Mouse (Mus musculus) stomach, embryonic 16.5 days (tissue): ENCODE measurements around the gene Nxph4. TPM values are rescaled to one million over a fixed set of nuclear protein-coding genes. Genes with fewer than 3 reads are reported as not detected.

ENCODE experiments used
- ATAC-seq: fragments of 200-750 bp; cut with Nextera tagmentation; 2 replicates; pipeline ENCODE4 v1.8.0; 2017; ENCODE audit warnings: moderate number of reproducible peaks, moderate TSS enrichment; ENCODE audit not compliant: insufficient read depth, low FRiP score
- H3K27ac ChIP-seq: fragments of 300-500 bp; sonication (generic); 2 replicates; pipeline ENCODE4 v1.5.1; 2014; ENCODE audit warnings: low read length
- H3K27me3 ChIP-seq: fragments of 300-500 bp; sonication (generic); 2 replicates; pipeline ENCODE4 v1.6.1; 2014; ENCODE audit warnings: low read length, control low read depth, mixed read lengths; ENCODE audit not compliant: control insufficient read depth, insufficient read depth
- H3K36me3 ChIP-seq: fragments of 300-500 bp; sonication (generic); 2 replicates; pipeline ENCODE4 v1.6.1; 2014; ENCODE audit warnings: low read length; ENCODE audit not compliant: control insufficient read depth, insufficient read depth
- H3K4me1 ChIP-seq: fragments of 300-500 bp; sonication (generic); 2 replicates; pipeline ENCODE4 v1.6.1; 2014; ENCODE audit warnings: low read length, control low read depth, mixed read lengths; ENCODE audit not compliant: control insufficient read depth, insufficient read depth
- H3K4me2 ChIP-seq: fragments of 300-500 bp; sonication (generic); 2 replicates; pipeline ENCODE4 v1.6.1; 2014; ENCODE audit warnings: low read depth, low read length, mixed read lengths
- H3K4me3 ChIP-seq: fragments of 300-500 bp; sonication (generic); replicated peaks from 2 replicates; pipeline ENCODE4 v1.5.1; 2014; ENCODE audit warnings: mild to moderate bottlenecking, low read length
- H3K9ac ChIP-seq: fragments of 300-500 bp; sonication (generic); 2 replicates; pipeline ENCODE4 v1.6.1; 2014; ENCODE audit warnings: low read length
- H3K9me3 ChIP-seq: fragments of 300-500 bp; sonication (generic); replicated peaks from 2 replicates; pipeline ENCODE4 v1.6.1; 2016; ENCODE audit warnings: low read length, control low read depth; ENCODE audit not compliant: control insufficient read depth
- WGBS: fragments of 180-500 bp; shearing (Covaris S2); extraction: QIAGEN DNeasy Blood & Tissue Kit; methylation state at CpG from one replicate; pipeline ENCODE4 v1.1.7; 2014; 5-methylcytosine and 5-hydroxymethylcytosine counted together
- polyA plus RNA-seq: library from polyadenylated mRNA; unstranded; fragments of >200 nt; fragmentation: Nextera tagmentation; extraction: Ambion mirVana; gene quantifications from 2 replicates; pipeline ENCODE4 v1.2.1, GENCODE M21; 2015

The Nxph4 gene
- polyA plus RNA-seq, 1 experiment from 2014 or later = 4.6 TPM

DNA sequence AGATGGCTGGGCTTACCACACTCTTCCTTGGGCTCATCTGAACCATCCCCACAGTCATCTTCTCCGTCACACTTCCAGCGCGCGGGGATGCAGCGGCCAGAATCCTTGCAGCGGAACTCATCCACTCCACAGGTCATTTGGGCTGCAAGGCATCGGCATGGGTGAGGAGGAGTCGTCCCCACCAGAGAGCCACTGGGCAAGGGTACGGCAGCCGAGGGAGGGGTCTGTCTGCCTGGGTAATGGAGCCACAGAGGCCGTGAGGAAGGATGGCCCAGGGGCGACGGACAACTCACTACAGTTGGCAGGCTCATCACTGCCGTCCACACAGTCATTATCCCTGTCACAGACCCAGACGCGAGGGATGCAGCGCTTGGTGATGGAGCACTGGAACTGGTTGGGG, 15.5 kb upstream of the Nxph4 start:
- H3K4me2 ChIP-seq = no peak overlapping the region
- WGBS = 85% methylated on average over 17 of the region's 17 CpGs
- no peaks in the 10 kb centered on the region for H3K4me1 ChIP-seq
- no peak overlapping the region for H3K4me3 ChIP-seq
- no peak overlapping the region for H3K27ac ChIP-seq
- H3K36me3 ChIP-seq = peaks cover 33% of the 10 kb centered on the region
- no peaks in the 10 kb centered on the region for H3K27me3 ChIP-seq
- ATAC-seq = no peak
- H3K9me3 ChIP-seq = no peaks in the 10 kb centered on the region
- H3K9ac ChIP-seq = no peak overlapping the region

DNA sequence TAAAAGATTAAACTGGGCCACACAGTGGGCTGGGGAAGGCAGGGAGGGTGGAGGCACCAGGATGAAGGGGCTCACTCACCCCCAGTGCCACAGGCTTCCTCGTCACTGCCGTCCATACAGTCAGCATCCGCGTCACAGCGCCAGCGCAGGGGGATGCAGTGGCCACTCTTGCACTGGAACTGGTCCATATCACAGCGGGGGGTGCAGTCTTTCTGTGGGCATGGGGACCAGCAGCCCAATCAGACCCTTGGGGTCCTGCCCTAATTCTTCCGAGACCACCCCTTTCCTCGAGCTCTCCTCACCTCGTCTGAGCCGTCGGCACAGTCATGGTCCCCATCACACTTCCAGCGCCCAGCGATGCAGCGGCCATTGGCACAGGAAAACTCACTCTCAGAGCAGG, 13.9 kb upstream of the Nxph4 start:
- H3K9me3 ChIP-seq = no peaks in the 10 kb centered on the region
- no peak overlapping the region for H3K9ac ChIP-seq
- no peak overlapping the region for H3K4me3 ChIP-seq
- no peak overlapping the region for H3K4me2 ChIP-seq
- no peak overlapping the region for H3K27ac ChIP-seq
- 94% methylated on average over 15 of the region's 15 CpGs for WGBS
- H3K36me3 ChIP-seq = peaks cover 33% of the 10 kb centered on the region
- no peak for ATAC-seq
- no peaks in the 10 kb centered on the region for H3K27me3 ChIP-seq
- H3K4me1 ChIP-seq = no peaks in the 10 kb centered on the region

DNA sequence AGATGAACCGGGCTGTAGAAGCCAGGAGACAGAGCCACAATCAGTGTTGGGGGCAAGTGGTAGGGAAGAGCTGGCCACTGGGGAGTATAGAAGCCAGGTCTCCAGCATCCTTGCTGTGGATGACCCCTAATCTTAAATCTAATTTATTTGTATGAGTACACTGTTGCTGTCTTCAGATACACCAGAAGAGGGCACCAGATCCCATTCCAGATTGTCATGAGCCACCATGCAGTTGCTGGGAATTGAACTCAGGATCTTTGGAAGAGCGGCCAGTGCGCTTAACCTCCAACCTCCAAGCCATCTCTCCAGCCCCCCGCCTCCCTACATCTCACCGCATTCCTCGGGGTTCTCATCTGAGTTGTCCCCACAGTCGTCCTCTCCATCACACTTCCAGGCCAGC, 12.1 kb upstream of the Nxph4 start:
- no peak overlapping the region for H3K27ac ChIP-seq
- H3K4me3 ChIP-seq = no peak overlapping the region
- H3K4me2 ChIP-seq = no peak overlapping the region
- H3K9me3 ChIP-seq = no peaks in the 10 kb centered on the region
- H3K36me3 ChIP-seq = peaks cover 36% of the 10 kb centered on the region
- no peaks in the 10 kb centered on the region for H3K27me3 ChIP-seq
- WGBS = 87% methylated on average over 7 of the region's 7 CpGs
- no peak overlapping the region for H3K9ac ChIP-seq
- no peak for ATAC-seq
- no peaks in the 10 kb centered on the region for H3K4me1 ChIP-seq

GRCm38 (mm10) chr10:127544375-127544774, 10.0 kb upstream of the Nxph4 start:
- Histone ChIP-seq H3K27ac (no peak overlapping the region), H3K27me3 (no peaks in the 10 kb centered on the region), H3K4me2 (no peak overlapping the region), H3K9me3 (no peaks in the 10 kb centered on the region), H3K36me3 (peaks cover 32% of the 10 kb centered on the region), H3K4me1 (no peaks in the 10 kb centered on the region), H3K9ac (no peak overlapping the region), H3K4me3 (no peak overlapping the region)
- WGBS = 88% methylated on average over 20 of the region's 20 CpGs
- no peak for ATAC-seq

- no peaks in the 10 kb centered on the region for H3K9me3 ChIP-seq
- no peak overlapping the region for H3K4me2 ChIP-seq
- H3K4me1 ChIP-seq = no peaks in the 10 kb centered on the region
- no peaks in the 10 kb centered on the region for H3K27me3 ChIP-seq
- H3K27ac ChIP-seq = no peak overlapping the region
- H3K9ac ChIP-seq = no peak overlapping the region
- H3K4me3 ChIP-seq = no peak overlapping the region
- 67% methylated on average over 3 of the region's 3 CpGs for WGBS
- H3K36me3 ChIP-seq = peaks cover 35% of the 10 kb centered on the region
- ATAC-seq = no peak
These were observed 9.6 kb upstream of the Nxph4 start for GRCm38 (mm10) chr10:127543916-127544315.

- Histone ChIP-seq H3K4me3 (no peak overlapping the region), H3K36me3 (peaks cover 28% of the 10 kb centered on the region), H3K9me3 (no peaks in the 10 kb centered on the region), H3K4me1 (no peaks in the 10 kb centered on the region), H3K27ac (no peak overlapping the region), H3K9ac (no peak overlapping the region), H3K4me2 (no peak overlapping the region), H3K27me3 (no peaks in the 10 kb centered on the region)
- WGBS = 67% methylated on average over 6 of the region's 6 CpGs
- no peak for ATAC-seq
These were observed 8.4 kb upstream of the Nxph4 start for GRCm38 (mm10) chr10:127542720-127543119.

- peaks cover 24% of the 10 kb centered on the region for H3K36me3 ChIP-seq
These were observed 7.7 kb upstream of the Nxph4 start for GRCm38 (mm10) chr10:127542084-127542483.

DNA sequence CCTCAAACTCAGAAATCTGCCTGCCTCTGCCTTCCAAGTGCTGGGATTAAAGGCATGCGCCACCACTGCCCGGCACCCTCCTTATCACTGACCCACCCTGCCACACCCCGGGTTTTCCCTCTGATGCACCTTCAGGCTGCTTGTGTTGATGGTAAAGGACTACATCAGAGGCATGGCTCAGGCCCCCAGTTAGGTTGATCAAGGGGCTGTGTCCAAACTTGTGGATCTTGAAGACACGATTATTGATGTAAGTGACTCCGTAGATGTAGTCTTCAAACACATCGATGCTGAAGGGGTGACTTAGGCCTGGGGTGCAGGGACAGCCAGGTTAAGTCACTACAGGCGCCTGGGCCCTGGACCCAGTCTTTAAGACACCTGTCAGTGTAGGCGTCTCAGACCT, 7.2 kb upstream of the Nxph4 start:
- ATAC-seq = no peak
- Histone ChIP-seq H3K9me3 (no peaks in the 10 kb centered on the region), H3K4me1 (no peaks in the 10 kb centered on the region), H3K9ac (no peak overlapping the region), H3K27ac (no peak overlapping the region), H3K4me3 (no peak overlapping the region), H3K36me3 (peaks cover 24% of the 10 kb centered on the region), H3K27me3 (peaks cover under 1% of the 10 kb centered on the region), H3K4me2 (no peak overlapping the region)
- 92% methylated on average over 8 of the region's 8 CpGs for WGBS

More at GRCm38 (mm10) chr10:127542084-127542483, 7.7 kb upstream of the Nxph4 start:
- Histone ChIP-seq H3K4me2 (no peak overlapping the region), H3K27ac (no peak overlapping the region), H3K9ac (no peak overlapping the region), H3K9me3 (no peaks in the 10 kb centered on the region), H3K4me1 (no peaks in the 10 kb centered on the region), H3K4me3 (no peak overlapping the region), H3K27me3 (no peaks in the 10 kb centered on the region)
- ATAC-seq = no peak
- WGBS = 90% methylated on average over 13 of the region's 13 CpGs

- no peak overlapping the region for H3K4me3 ChIP-seq
- 29% methylated on average over 7 of the region's 7 CpGs for WGBS
- peaks cover 15% of the 10 kb centered on the region for H3K4me1 ChIP-seq
- H3K4me2 ChIP-seq = no peak overlapping the region
- peaks cover 8% of the 10 kb centered on the region; the same call in 1 of the 2 replicates for H3K36me3 ChIP-seq
- no peaks in the 10 kb centered on the region for H3K9me3 ChIP-seq
- ATAC-seq = peak; percentile 16; the same call in 1 of the 2 replicates
- H3K27ac ChIP-seq = no peak overlapping the region
- no peak overlapping the region for H3K9ac ChIP-seq
- H3K27me3 ChIP-seq = peaks cover 35% of the 10 kb centered on the region
These were observed 3.7 kb upstream of the Nxph4 start for GRCm38 (mm10) chr10:127537854-127538583.
